Mouse (Mus musculus) layer of hippocampus, adult 2 months (tissue): ENCODE measurements around the gene Sgce. TPM values are rescaled to one million over a fixed set of nuclear protein-coding genes. Genes with fewer than 3 reads are reported as not detected.
"Not testable (repeated sequence)": the region's sequence is repeated elsewhere in the genome, so short reads cannot be mapped to it uniquely, and the experiment has no call there.

ENCODE experiments used
- DNase-seq, 2 experiments: peaks; one replicate each; pipeline ENCODE4 v3.0.0; 2022; ENCODE audit warnings: low spot score in 2 of 2
- H3K27ac ChIP-seq: fragments of 200-600 bp; 2 replicates; pipeline ENCODE4 v1.8.1; 2022
- H3K4me3 ChIP-seq: fragments of 200-600 bp; 2 replicates; pipeline ENCODE4 v1.8.1; 2022; ENCODE audit warnings: mild to moderate bottlenecking
- CTCF ChIP-seq: fragments of 200-600 bp; conservative IDR thresholded peaks from 2 replicates; pipeline ENCODE4 v1.8.1; 2022; ENCODE audit warnings: antibody characterized with exemption, mild to moderate bottlenecking, moderate library complexity
- long read RNA-seq, 2 experiments: library from polyadenylated mRNA; stranded (forward); transcript quantifications; one replicate each; pipeline ENCODE4 v2.0.0; 2021; ENCODE audit warnings: borderline mapping rate in 2 of 2
- total RNA-seq, 2 experiments: library from RNA; stranded (reverse); gene quantifications; 2 replicates each; pipeline ENCODE4 v1.2.3; 2021

Sgce gene
- 10 to 100 TPM; 32.2 to 34.3 TPM for total RNA-seq
- long read RNA-seq, experiment 1, partial matches to known transcripts = 36 of 51 reads
- long read RNA-seq, experiment 1, other reads (novel, unspliced or antisense) = 3 of 51 reads
- long read RNA-seq, experiment 2, transcript Sgce-201 (11 exons, 1,703 nt) = major isoform, 11 of 52 reads
- long read RNA-seq, experiment 2, partial matches to known transcripts = 31 of 52 reads
- long read RNA-seq, experiment 2, other reads (novel, unspliced or antisense) = 7 of 52 reads

GRCm38 (mm10) chr6:4746696-4747439, at the start of gene Sgce, which contains the start of gene Peg10:
Gene Sgce, minus strand, starts transcription at chr6:4747207.
Gene Peg10, plus strand, starts transcription at chr6:4747306.
- peak; percentile 77 for TF ChIP-seq CTCF
- Histone ChIP-seq H3K27ac (peak within 1 kb of the TSS; percentile 92), H3K4me3 (peak within 1 kb of the TSS; percentile 66)
- DNase-seq = peak; percentile 36 to 74

GRCm38 (mm10) chr6:4796281-4796680, 49.3 kb upstream of the Sgce start:
- Histone ChIP-seq H3K27ac (no peak overlapping the region), H3K4me3 (no peak overlapping the region)
- DNase-seq = no peak
- no peak for TF ChIP-seq CTCF

GRCm38 (mm10) chr6:4762252-4762651, 15.2 kb upstream of the Sgce start:
- TF ChIP-seq CTCF = no peak
- no peak for DNase-seq
- H3K4me3 ChIP-seq = no peak overlapping the region
- no peak overlapping the region for H3K27ac ChIP-seq

GRCm38 (mm10) chr6:4761415-4762142, 14.6 kb upstream of the Sgce start:
- H3K4me3 ChIP-seq, DNase-seq, H3K27ac ChIP-seq: not testable (repeated sequence)

GRCm38 (mm10) chr6:4754886-4755285, 7.9 kb upstream of the Sgce start:
- Histone ChIP-seq H3K4me3 (no peak overlapping the region), H3K27ac (no peak overlapping the region)
- TF ChIP-seq CTCF = no peak
- no peak for DNase-seq

- TF ChIP-seq CTCF = no peak
- DNase-seq = no peak
- Histone ChIP-seq H3K27ac (no peak overlapping the region), H3K4me3 (no peak overlapping the region)
Measured at GRCm38 (mm10) chr6:4754286-4754685, 7.3 kb upstream of the Sgce start.

GRCm38 (mm10) chr6:4751355-4751754, 4.3 kb upstream of the Sgce start:
- Histone ChIP-seq H3K4me3 (no peak overlapping the region), H3K27ac (no peak overlapping the region)
- DNase-seq = no peak
- no peak for TF ChIP-seq CTCF

- peak overlapping the region; percentile 41 for H3K4me3 ChIP-seq
- peak; percentile 95 to 97 for DNase-seq
- TF ChIP-seq CTCF = peak; percentile 49
- no peak overlapping the region for H3K27ac ChIP-seq
Measured at GRCm38 (mm10) chr6:4749091-4749490, 2.1 kb upstream of the Sgce start.

GRCm38 (mm10) chr6:4748506-4748961, 1.5 kb upstream of the Sgce start:
- TF ChIP-seq CTCF = no peak
- peak; percentile 11 to 27 for DNase-seq
- Histone ChIP-seq H3K4me3 (peak overlapping the region; percentile 66), H3K27ac (no peak overlapping the region)

GRCm38 (mm10) chr6:4747677-4748505, 884 bp upstream of the Sgce start:
- TF ChIP-seq CTCF = no peak
- peak overlapping the region; percentile 32; the same call in 1 of the 2 replicates for H3K27ac ChIP-seq
- peak; percentile 47 to 53 for DNase-seq
- H3K4me3 ChIP-seq = peak overlapping the region; percentile 66

- no peak for TF ChIP-seq CTCF
- no peak for DNase-seq
- Histone ChIP-seq H3K27ac (peak overlapping the region; percentile 92), H3K4me3 (peak overlapping the region; percentile 66)
Measured at GRCm38 (mm10) chr6:4746036-4746695, 841 bp downstream of the Sgce start.

- peak in 1 of 2 experiments; percentile 47 for DNase-seq
- Histone ChIP-seq H3K4me3 (no peak overlapping the region), H3K27ac (no peak overlapping the region)
- TF ChIP-seq CTCF = peak; percentile 40
Measured at GRCm38 (mm10) chr6:4740511-4740910, 6.5 kb downstream of the Sgce start.
